Mouse (Mus musculus) liver, adult 2 months (tissue): ENCODE measurements around the gene Ankar. TPM values are rescaled to one million over a fixed set of nuclear protein-coding genes. Genes with fewer than 3 reads are reported as not detected.

Experiments used
- DNase-seq: peaks from one replicate; pipeline ENCODE4 v3.0.0-alpha.2; 2011; ENCODE audit warnings: low read depth, low spot score; ENCODE audit errors: extremely low read depth
- H3K27ac ChIP-seq: fragments of 200-500 bp; replicated peaks from 2 replicates; pipeline ENCODE4 v1.5.1; 2012; ENCODE audit warnings: low read depth, mild to moderate bottlenecking, control low read depth, inconsistent platforms, low read length; ENCODE audit not compliant: insufficient read depth
- H3K27me3 ChIP-seq: fragments of 200-500 bp; 2 replicates; pipeline ENCODE4 v1.6.1; 2012; ENCODE audit warnings: mild to moderate bottlenecking, moderate library complexity, low read length, inconsistent platforms; ENCODE audit not compliant: control insufficient read depth, insufficient read depth
- H3K36me3 ChIP-seq: fragments of 200-500 bp; 2 replicates; pipeline ENCODE4 v1.6.1; 2012; ENCODE audit warnings: low read length, inconsistent platforms; ENCODE audit not compliant: control insufficient read depth, insufficient read depth
- H3K4me1 ChIP-seq: fragments of 200-500 bp; 2 replicates; pipeline ENCODE4 v1.6.1; 2011; ENCODE audit warnings: low read length; ENCODE audit not compliant: control insufficient read depth, insufficient read depth
- H3K4me3 ChIP-seq: fragments of 200-500 bp; 2 replicates; pipeline ENCODE4 v1.5.1; 2011; ENCODE audit warnings: low read depth, mild to moderate bottlenecking, control low read depth, low read length, moderate library complexity; ENCODE audit not compliant: insufficient read depth
- H3K79me2 ChIP-seq: fragments of 200-500 bp; 2 replicates; pipeline ENCODE4 v1.6.1; 2012; ENCODE audit warnings: inconsistent platforms, mild to moderate bottlenecking, low read length, moderate library complexity; ENCODE audit not compliant: control insufficient read depth, insufficient read depth
- H3K9ac ChIP-seq: fragments of 200-500 bp; 2 replicates; pipeline ENCODE4 v1.6.1; 2012; ENCODE audit warnings: low read depth, mild to moderate bottlenecking, control low read depth, inconsistent platforms, low read length
- CTCF ChIP-seq: fragments of 200-500 bp; IDR thresholded peaks from 2 replicates; pipeline ENCODE4 v1.5.1; 2011; ENCODE audit warnings: low read depth, low read length, control low read depth
- POLR2A ChIP-seq: fragments of 200-500 bp; IDR thresholded peaks from 2 replicates; pipeline ENCODE4 v1.6.1; 2011; ENCODE audit warnings: low read length, control low read depth; ENCODE audit not compliant: insufficient read depth; ENCODE audit errors: extremely low read depth
- WGBS: fragments of 180-500 bp; shearing (Covaris S2); methylation state at CpG from one replicate; pipeline ENCODE4 v1.1.7; 2018; 5-methylcytosine and 5-hydroxymethylcytosine counted together
- polyA plus RNA-seq: library from polyadenylated mRNA; depleted of rRNA; stranded (reverse); fragments of >200 nt; gene quantifications from 2 replicates; pipeline ENCODE4 v1.2.3, GENCODE M21; 2012
- total RNA-seq: library from RNA; depleted of rRNA; stranded (reverse); fragments of >200 nt; gene quantifications from 2 replicates; pipeline ENCODE4 v1.2.3, GENCODE M21; 2014

The Ankar gene
- total and polyA plus RNA-seq, 2 experiments = not detected

GRCm38 (mm10) chr1:72707525-72707924 is 7.1 kb upstream of the Ankar start:
- no peak for TF ChIP-seq POLR2A
- 58% methylated on average over 4 of the region's 4 CpGs for WGBS

GRCm38 (mm10) chr1:72698651-72699050 is 1.7 kb downstream of the Ankar start:
- H3K27me3 ChIP-seq = no peaks in the 10 kb centered on the region
- no peaks in the 10 kb centered on the region for H3K36me3 ChIP-seq
- H3K4me3 ChIP-seq = no peak overlapping the region
- no peak overlapping the region for H3K27ac ChIP-seq
- H3K9ac ChIP-seq = no peak overlapping the region
- TF ChIP-seq CTCF = no peak
- no peak for TF ChIP-seq POLR2A
- 13% methylated on average over 4 of the region's 4 CpGs for WGBS
- DNase-seq = no peak
- no peaks in the 10 kb centered on the region for H3K4me1 ChIP-seq
- H3K79me2 ChIP-seq = no peaks in the 10 kb centered on the region

More at GRCm38 (mm10) chr1:72707525-72707924, 7.1 kb upstream of the Ankar start:
- Histone ChIP-seq H3K27ac (no peak overlapping the region), H3K36me3 (peaks cover under 1% of the 10 kb centered on the region), H3K79me2 (no peaks in the 10 kb centered on the region), H3K27me3 (no peaks in the 10 kb centered on the region), H3K9ac (no peak overlapping the region), H3K4me3 (no peak overlapping the region), H3K4me1 (0 out of 2 replicates have a peak, but pooled peaks cover 3% of the 10 kb centered on the region)
- DNase-seq = no peak

- peak; percentile 29 for DNase-seq
- Histone ChIP-seq H3K4me3 (no peak overlapping the region), H3K27me3 (no peaks in the 10 kb centered on the region), H3K36me3 (no peaks in the 10 kb centered on the region), H3K79me2 (no peaks in the 10 kb centered on the region), H3K27ac (no peak overlapping the region), H3K4me1 (no peaks in the 10 kb centered on the region), H3K9ac (no peak overlapping the region)
- no peak for TF ChIP-seq CTCF
- WGBS = 62% methylated on average over 3 of the region's 3 CpGs
These were observed 4.1 kb downstream of the Ankar start for GRCm38 (mm10) chr1:72696256-72696655.

GRCm38 (mm10) chr1:72673070-72673469 is 27.3 kb downstream of the Ankar start:
- H3K4me3 ChIP-seq = no peak overlapping the region
- WGBS = 82% methylated on average over 3 of the region's 3 CpGs
- H3K36me3 ChIP-seq = no peaks in the 10 kb centered on the region
- no peaks in the 10 kb centered on the region for H3K4me1 ChIP-seq
- no peak overlapping the region for H3K27ac ChIP-seq
- H3K79me2 ChIP-seq = no peaks in the 10 kb centered on the region
- no peaks in the 10 kb centered on the region for H3K27me3 ChIP-seq
- H3K9ac ChIP-seq = no peak overlapping the region
- no peak for DNase-seq
- no peak for TF ChIP-seq POLR2A

- no peaks in the 10 kb centered on the region for H3K27me3 ChIP-seq
- no peaks in the 10 kb centered on the region for H3K4me1 ChIP-seq
- no peaks in the 10 kb centered on the region for H3K36me3 ChIP-seq
- peak overlapping the region; percentile 45 for H3K4me3 ChIP-seq
- 42% methylated on average over 49 of the region's 49 CpGs for WGBS
- TF ChIP-seq POLR2A = no peak
- TF ChIP-seq CTCF = no peak
- peak; percentile 25 for DNase-seq
- H3K27ac ChIP-seq = no peak overlapping the region
- no peaks in the 10 kb centered on the region for H3K79me2 ChIP-seq
- no peak overlapping the region for H3K9ac ChIP-seq
These were observed 59.5 kb downstream of the Ankar start for GRCm38 (mm10) chr1:72640658-72641410.

- Histone ChIP-seq H3K4me1 (no peaks in the 10 kb centered on the region), H3K36me3 (peaks cover 11% of the 10 kb centered on the region), H3K4me3 (no peak overlapping the region), H3K79me2 (no peaks in the 10 kb centered on the region), H3K9ac (no peak overlapping the region), H3K27ac (no peak overlapping the region), H3K27me3 (no peaks in the 10 kb centered on the region)
- DNase-seq = no peak
- 67% methylated on average over 5 of the region's 5 CpGs for WGBS
- TF ChIP-seq CTCF (no peak), POLR2A (no peak)
These were observed 65.2 kb downstream of the Ankar start for GRCm38 (mm10) chr1:72635221-72635620.
